Mouse (Mus musculus): ENCODE measurements around the gene Hmg20b. TPM values are rescaled to one million over a fixed set of nuclear protein-coding genes. Genes with fewer than 3 reads are reported as not detected.

The Hmg20b gene
- polyA plus RNA-seq, 1 experiment from 2014 or later = 82.8 TPM

GRCm38 (mm10) chr10:81389373-81389772 lies 39.1 kb upstream of the Hmg20b start:
- no peaks in the 10 kb centered on the region for H3K9me3 ChIP-seq (replicated peaks)
- H3K27ac ChIP-seq = peak overlapping the region; percentile 63
- H3K4me3 ChIP-seq = no peak overlapping the region
- H3K27me3 ChIP-seq = no peaks in the 10 kb centered on the region
- peaks cover 43% of the 10 kb centered on the region for H3K4me1 ChIP-seq (replicated peaks)
- H3K9ac ChIP-seq = peak overlapping the region; percentile 36
- no peak overlapping the region for H3K4me2 ChIP-seq
- H3K36me3 ChIP-seq = peaks cover 28% of the 10 kb centered on the region
- 41% methylated on average over 3 of the region's 3 CpGs for WGBS
- ATAC-seq (replicated peaks; ENCODE audit: insufficient number of reproducible peaks, insufficient read depth, low FRiP score, low read depth) = no peak

DNA sequence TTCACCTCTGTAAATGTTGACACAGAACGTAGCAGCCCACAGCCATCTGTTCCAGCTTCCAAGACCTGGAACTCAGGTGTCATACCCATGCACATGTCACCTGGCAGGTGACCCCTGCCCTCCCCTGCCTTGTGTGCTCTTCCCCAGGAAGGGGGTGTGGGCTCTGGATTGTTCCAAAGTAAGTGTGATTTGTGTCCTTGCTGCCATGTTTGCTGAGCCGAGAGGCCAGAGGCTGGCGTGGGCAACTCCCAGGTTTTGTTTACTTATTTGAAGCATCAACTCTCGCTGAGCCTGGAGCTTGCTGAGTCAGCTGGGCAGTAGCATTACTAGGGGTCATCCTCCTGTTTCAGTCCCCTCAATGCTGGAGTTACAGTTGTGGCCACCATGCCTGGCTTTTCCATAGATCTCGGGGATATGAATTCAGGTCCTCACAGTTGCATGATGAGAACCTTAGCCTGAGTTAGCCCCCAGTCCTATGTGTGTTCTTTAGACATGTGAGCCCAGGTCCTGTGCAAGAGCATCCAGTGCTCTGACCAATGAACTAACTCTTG lies 38.3 kb upstream of the Hmg20b start, which contains the start of gene Gm48552:
Gm48552 (plus strand) TSS at position 501 of the 551 bp plus-strand sequence.
- Histone ChIP-seq H3K9ac (peak within 1 kb of the TSS; percentile 36), H3K4me1 (replicated peaks) (peaks cover 37% of the 10 kb centered on the region), H3K4me3 (no peak within 1 kb of the TSS), H3K9me3 (replicated peaks) (no peaks in the 10 kb centered on the region), H3K36me3 (peaks cover 28% of the 10 kb centered on the region), H3K27ac (peak within 1 kb of the TSS; percentile 63), H3K4me2 (no peak within 1 kb of the TSS), H3K27me3 (no peaks in the 10 kb centered on the region)
- 85% methylated on average over 5 of the region's 5 CpGs for WGBS
- ATAC-seq (replicated peaks; ENCODE audit: insufficient number of reproducible peaks, insufficient read depth, low FRiP score, low read depth) = no peak

- H3K9me3 ChIP-seq (replicated peaks) = no peaks in the 10 kb centered on the region
- H3K9ac ChIP-seq = no peak overlapping the region
- WGBS = 92% methylated on average over 20 of the region's 20 CpGs
- ATAC-seq (replicated peaks; ENCODE audit: insufficient number of reproducible peaks, insufficient read depth, low FRiP score, low read depth) = no peak
- peaks cover 28% of the 10 kb centered on the region for H3K36me3 ChIP-seq
- no peak overlapping the region for H3K4me2 ChIP-seq
- H3K27me3 ChIP-seq = no peaks in the 10 kb centered on the region
- H3K4me3 ChIP-seq = no peak overlapping the region
- H3K4me1 ChIP-seq (replicated peaks) = peaks cover 29% of the 10 kb centered on the region
- no peak overlapping the region for H3K27ac ChIP-seq
Measured at GRCm38 (mm10) chr10:81387716-81388115, 37.4 kb upstream of the Hmg20b start.

GRCm38 (mm10) chr10:81385603-81386306 lies 35.5 kb upstream of the Hmg20b start:
- peaks cover 28% of the 10 kb centered on the region for H3K36me3 ChIP-seq
- H3K9ac ChIP-seq = no peak overlapping the region
- H3K9me3 ChIP-seq (replicated peaks) = no peaks in the 10 kb centered on the region
- no peak for ATAC-seq (replicated peaks; ENCODE audit: insufficient number of reproducible peaks, insufficient read depth, low FRiP score, low read depth)
- 75% methylated on average over 22 of the region's 22 CpGs for WGBS
- peak overlapping the region; percentile 95 for H3K4me3 ChIP-seq
- H3K27ac ChIP-seq = no peak overlapping the region
- peak overlapping the region; percentile 87 for H3K4me2 ChIP-seq
- peaks cover 37% of the 10 kb centered on the region for H3K4me1 ChIP-seq (replicated peaks)
- H3K27me3 ChIP-seq = no peaks in the 10 kb centered on the region

GRCm38 (mm10) chr10:81384605-81384982 lies 34.3 kb upstream of the Hmg20b start:
- Histone ChIP-seq H3K9me3 (replicated peaks) (no peaks in the 10 kb centered on the region), H3K4me3 (peak overlapping the region; percentile 95), H3K36me3 (peaks cover 28% of the 10 kb centered on the region), H3K4me2 (peak overlapping the region; percentile 87), H3K9ac (peak overlapping the region; percentile 86), H3K27me3 (no peaks in the 10 kb centered on the region), H3K27ac (peak overlapping the region; percentile 86), H3K4me1 (replicated peaks) (peaks cover 29% of the 10 kb centered on the region)
- peak; percentile 34; the same call in 1 of the 2 replicates for ATAC-seq (replicated peaks; ENCODE audit: insufficient number of reproducible peaks, insufficient read depth, low FRiP score, low read depth)
- WGBS = 0% methylated on average over 19 of the region's 19 CpGs

DNA sequence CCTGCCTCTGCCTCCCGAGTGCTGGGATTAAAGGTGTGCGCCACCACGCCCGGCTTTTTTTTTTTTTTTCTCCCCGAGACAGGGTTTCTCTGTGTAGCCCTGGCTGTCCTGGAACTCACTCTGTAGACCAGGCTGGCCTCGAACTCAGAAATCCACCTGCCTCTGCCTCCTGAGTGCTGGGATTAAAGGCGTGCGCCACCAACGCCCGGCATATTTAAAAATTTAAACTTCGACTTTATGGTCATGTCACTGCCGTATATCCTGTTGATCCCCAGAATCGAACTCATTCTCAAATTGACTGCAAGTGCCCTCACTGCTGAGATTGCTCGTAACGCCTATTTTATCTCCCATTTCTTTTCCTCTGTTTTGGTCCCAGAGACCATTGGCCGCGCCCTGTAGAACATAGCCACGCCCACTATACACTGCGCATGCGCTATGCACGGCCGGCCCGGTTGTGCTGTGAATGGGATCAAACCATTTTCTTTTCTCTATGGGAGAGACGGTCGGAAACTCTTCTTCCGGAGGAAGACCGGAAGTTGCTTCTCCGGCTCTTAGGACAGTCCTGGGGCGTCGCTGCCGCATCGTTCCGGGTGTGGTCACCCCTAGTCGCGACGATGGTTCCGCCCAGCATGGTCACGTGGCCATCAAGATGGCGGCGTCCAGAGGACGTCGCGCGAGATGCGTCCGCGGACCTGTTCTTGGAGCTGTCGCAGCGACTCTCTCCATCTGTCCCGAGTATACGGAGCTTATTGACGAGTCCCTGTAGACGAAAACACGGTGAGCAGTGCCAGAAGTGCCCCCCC lies 33.7 kb upstream of the Hmg20b start, which contains the start of the genes Dohh and Gm48551:
Dohh (plus strand) TSS at position 627 of the 803 bp plus-strand sequence.
Gm48551 (plus strand) TSS at position 665 of the 803 bp plus-strand sequence.
- H3K9ac ChIP-seq = peak within 1 kb of the TSS; percentile 86
- peak within 1 kb of the TSS; percentile 87 for H3K4me2 ChIP-seq
- H3K36me3 ChIP-seq = peaks cover 28% of the 10 kb centered on the region
- 5% methylated on average over 53 of the region's 54 CpGs for WGBS
- peak within 1 kb of the TSS; percentile 95 for H3K4me3 ChIP-seq
- peak; percentile 93 for ATAC-seq (replicated peaks; ENCODE audit: insufficient number of reproducible peaks, insufficient read depth, low FRiP score, low read depth)
- H3K9me3 ChIP-seq (replicated peaks) = no peaks in the 10 kb centered on the region
- H3K27ac ChIP-seq = peak within 1 kb of the TSS; percentile 86
- no peaks in the 10 kb centered on the region for H3K27me3 ChIP-seq
- peaks cover 26% of the 10 kb centered on the region for H3K4me1 ChIP-seq (replicated peaks)

DNA sequence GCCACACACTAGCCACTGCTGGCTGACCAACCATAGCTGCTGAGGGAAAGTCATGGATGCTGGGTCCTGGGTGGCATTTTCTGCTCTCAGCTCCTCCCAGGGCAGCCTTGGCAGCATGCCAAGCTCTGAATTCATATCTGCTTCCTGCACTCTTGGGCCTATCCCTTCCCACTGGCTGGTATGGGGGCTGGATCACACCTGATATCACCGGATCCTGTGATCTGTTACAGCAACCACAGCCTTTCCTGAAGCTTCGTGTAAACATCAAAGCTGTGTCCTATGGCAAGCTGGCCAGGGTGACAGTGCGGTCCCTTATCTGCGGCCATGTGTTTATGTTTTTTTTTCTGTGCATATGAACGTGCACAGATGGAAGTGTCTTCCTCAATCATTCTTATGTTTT lies 31.8 kb upstream of the Hmg20b start:
- Histone ChIP-seq H3K4me3 (no peak overlapping the region), H3K27me3 (no peaks in the 10 kb centered on the region), H3K36me3 (peaks cover 9% of the 10 kb centered on the region), H3K4me2 (no peak overlapping the region), H3K9ac (no peak overlapping the region), H3K27ac (peak overlapping the region; percentile 11), H3K9me3 (replicated peaks) (no peaks in the 10 kb centered on the region), H3K4me1 (replicated peaks) (peaks cover 34% of the 10 kb centered on the region)
- no peak for ATAC-seq (replicated peaks; ENCODE audit: insufficient number of reproducible peaks, insufficient read depth, low FRiP score, low read depth)
- WGBS = 23% methylated on average over 5 of the region's 5 CpGs

DNA sequence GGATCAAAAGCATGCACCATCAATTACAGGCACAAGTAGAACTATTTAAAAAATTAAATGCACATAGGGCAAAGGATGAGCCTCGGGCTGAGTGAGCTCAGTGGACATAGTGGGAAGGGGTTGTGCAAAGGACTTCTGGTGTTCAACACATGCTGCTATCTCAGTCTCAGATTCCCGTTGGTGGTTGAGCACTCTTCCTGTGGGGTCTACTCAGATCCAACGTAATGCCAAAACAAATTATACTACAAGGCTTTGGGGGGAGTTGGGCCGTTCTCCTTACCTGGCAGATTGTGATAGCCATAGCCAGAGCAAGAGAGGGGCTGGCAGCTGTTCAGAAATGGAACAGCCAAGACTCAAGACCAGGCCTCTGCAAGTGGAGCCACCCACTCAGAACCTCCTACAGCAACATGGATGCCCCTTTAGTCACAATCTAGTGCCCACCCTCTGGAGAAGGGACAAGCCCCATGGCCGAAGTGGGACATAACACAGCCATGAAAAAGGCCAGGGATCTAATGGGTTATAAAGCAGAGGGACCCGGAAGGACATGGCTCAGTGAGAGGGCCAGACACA lies 29.6 kb upstream of the Hmg20b start:
- ATAC-seq (replicated peaks; ENCODE audit: insufficient number of reproducible peaks, insufficient read depth, low FRiP score, low read depth) = no peak
- H3K27me3 ChIP-seq = no peaks in the 10 kb centered on the region
- H3K36me3 ChIP-seq = peaks cover 8% of the 10 kb centered on the region; the same call in 1 of the 2 replicates
- no peak overlapping the region for H3K4me2 ChIP-seq
- no peaks in the 10 kb centered on the region for H3K9me3 ChIP-seq (replicated peaks)
- no peak overlapping the region for H3K4me3 ChIP-seq
- peaks cover 39% of the 10 kb centered on the region for H3K4me1 ChIP-seq (replicated peaks)
- no peak overlapping the region for H3K9ac ChIP-seq
- 82% methylated on average over 6 of the region's 6 CpGs for whole genome bisulfite sequencing
- no peak overlapping the region for H3K27ac ChIP-seq

GRCm38 (mm10) chr10:81379183-81379553 lies 28.9 kb upstream of the Hmg20b start:
- Histone ChIP-seq H3K4me3 (peak overlapping the region; percentile 93), H3K4me1 (replicated peaks) (peaks cover 39% of the 10 kb centered on the region), H3K9ac (peak overlapping the region; percentile 60), H3K36me3 (peaks cover 11% of the 10 kb centered on the region; the same call in 1 of the 2 replicates), H3K27ac (peak overlapping the region; percentile 68), H3K4me2 (peak overlapping the region; percentile 79), H3K9me3 (replicated peaks) (no peaks in the 10 kb centered on the region), H3K27me3 (no peaks in the 10 kb centered on the region)
- no peak for ATAC-seq (replicated peaks; ENCODE audit: insufficient number of reproducible peaks, insufficient read depth, low FRiP score, low read depth)
- 58% methylated on average over 3 of the region's 3 CpGs for WGBS

- no peaks in the 10 kb centered on the region for H3K9me3 ChIP-seq (replicated peaks)
- peaks cover 14% of the 10 kb centered on the region; the same call in 1 of the 2 replicates for H3K36me3 ChIP-seq
- H3K4me1 ChIP-seq (replicated peaks) = peaks cover 39% of the 10 kb centered on the region
- peak overlapping the region; percentile 77 for H3K27ac ChIP-seq
- WGBS = under 1% methylated on average over 46 of the region's 46 CpGs
- peak overlapping the region; percentile 60 for H3K9ac ChIP-seq
- ATAC-seq (replicated peaks; ENCODE audit: insufficient number of reproducible peaks, insufficient read depth, low FRiP score, low read depth) = peak; percentile 93
- peak overlapping the region; percentile 89 for H3K4me2 ChIP-seq
- H3K4me3 ChIP-seq = peak overlapping the region; percentile 93
- H3K27me3 ChIP-seq = no peaks in the 10 kb centered on the region
Measured at GRCm38 (mm10) chr10:81378553-81379182, 28.4 kb upstream of the Hmg20b start.

Data from heart, embryonic 15.5 days (tissue).